Mouse (Mus musculus) right cerebral cortex, adult 2 months (tissue): ENCODE measurements around the gene 1700003E16Rik.

ENCODE experiments used
- DNase-seq, 2 experiments: peaks; one replicate each; pipeline ENCODE4 v3.0.0; 2021 to 2022; ENCODE audit warnings: low spot score in 2 of 2

The 1700003E16Rik gene

GRCm38 (mm10) chr6:83156259-83156684 is at the start of gene 1700003E16Rik, which contains the start of gene Wdr54:
TSS of gene 1700003E16Rik (plus strand) at chr6:83156404.
TSS of gene Wdr54 (minus strand) at chr6:83156397.
- DNase-seq, result peak; percentile 82 to 87

DNA sequence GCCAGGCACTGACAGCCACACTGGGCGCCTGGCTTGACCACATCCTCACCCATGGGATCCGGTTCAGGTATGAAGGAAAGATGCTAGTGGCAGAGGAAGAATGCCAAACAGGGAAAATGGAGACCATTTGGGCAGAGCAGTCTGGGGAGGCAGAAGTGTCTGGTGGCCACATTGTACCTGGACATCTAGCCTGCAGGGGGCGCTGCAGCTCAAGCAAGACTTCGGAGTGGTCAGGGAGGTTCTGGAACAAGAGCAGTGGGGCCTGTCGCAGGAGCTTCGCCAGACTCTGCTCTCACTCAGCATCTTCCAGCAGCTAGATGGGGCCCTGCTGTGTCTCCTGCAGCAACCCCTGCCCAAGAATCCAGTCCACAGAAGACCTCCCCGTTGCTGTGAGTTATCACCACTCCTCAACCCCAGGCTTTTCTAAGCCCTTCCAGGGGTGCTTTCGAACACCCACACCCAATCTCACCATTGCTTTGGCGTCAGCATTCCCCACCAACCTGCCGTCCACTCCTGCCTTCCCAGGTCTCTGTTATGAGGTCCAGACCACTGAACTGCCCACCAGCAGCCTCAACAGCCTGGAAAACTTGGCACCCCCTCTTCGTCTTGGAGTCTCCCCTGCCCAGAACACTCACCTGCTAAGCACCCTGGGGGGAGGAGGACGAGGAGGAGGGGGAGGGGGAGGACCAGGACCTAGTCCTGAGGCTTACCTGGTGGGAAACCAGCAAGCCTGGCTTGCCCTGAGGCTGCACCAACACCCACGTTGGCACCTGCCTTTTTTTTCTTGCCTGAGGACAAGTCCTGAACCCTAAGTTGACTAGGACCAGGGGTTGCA is 48.4 kb upstream of the 1700003E16Rik start:
- peak in 1 of 2 experiments; percentile 73 for DNase-seq

GRCm38 (mm10) chr6:83108762-83109668 is 47.2 kb upstream of the 1700003E16Rik start, which contains the start of gene Mrpl53:
TSS of gene Mrpl53 (plus strand) at chr6:83109040.
- DNase-seq, result peak; percentile 81 to 83

DNA sequence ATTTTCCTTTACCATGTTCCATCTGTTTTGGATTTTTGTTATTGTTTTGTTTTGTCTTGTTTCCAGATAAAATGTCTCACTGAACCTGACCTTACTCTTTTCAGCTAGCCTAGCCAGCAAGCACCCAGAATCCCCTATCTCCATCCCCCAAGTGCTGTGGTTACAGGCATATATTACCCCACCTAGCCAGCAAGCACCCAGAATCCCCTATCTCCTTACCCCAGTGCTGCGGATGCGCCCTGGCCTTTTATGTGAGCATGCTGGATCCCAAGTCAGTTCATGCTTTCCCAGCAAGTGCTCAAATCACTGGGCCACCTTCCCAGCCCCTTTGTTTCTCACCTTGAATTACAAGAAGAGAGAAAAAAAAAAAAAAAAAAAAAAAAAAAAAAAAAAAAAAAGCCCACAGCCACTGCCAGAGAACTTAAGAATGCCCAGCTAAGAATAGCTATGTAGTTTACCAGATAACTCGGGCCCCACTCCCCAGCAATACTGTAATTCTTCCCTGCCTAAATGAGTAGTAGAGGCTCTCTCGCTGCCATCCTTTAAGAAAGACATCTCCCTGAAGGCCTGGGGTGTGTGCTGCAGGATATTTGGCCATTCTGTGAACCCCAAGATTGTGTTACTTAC is 44.6 kb upstream of the 1700003E16Rik start:
- DNase-seq, result no peak

GRCm38 (mm10) chr6:83115011-83115671 is 41.1 kb upstream of the 1700003E16Rik start, which contains the start of gene Mogs:
TSS of gene Mogs (plus strand) at chr6:83115496.
- peak; percentile 92 to 93 for DNase-seq

DNA sequence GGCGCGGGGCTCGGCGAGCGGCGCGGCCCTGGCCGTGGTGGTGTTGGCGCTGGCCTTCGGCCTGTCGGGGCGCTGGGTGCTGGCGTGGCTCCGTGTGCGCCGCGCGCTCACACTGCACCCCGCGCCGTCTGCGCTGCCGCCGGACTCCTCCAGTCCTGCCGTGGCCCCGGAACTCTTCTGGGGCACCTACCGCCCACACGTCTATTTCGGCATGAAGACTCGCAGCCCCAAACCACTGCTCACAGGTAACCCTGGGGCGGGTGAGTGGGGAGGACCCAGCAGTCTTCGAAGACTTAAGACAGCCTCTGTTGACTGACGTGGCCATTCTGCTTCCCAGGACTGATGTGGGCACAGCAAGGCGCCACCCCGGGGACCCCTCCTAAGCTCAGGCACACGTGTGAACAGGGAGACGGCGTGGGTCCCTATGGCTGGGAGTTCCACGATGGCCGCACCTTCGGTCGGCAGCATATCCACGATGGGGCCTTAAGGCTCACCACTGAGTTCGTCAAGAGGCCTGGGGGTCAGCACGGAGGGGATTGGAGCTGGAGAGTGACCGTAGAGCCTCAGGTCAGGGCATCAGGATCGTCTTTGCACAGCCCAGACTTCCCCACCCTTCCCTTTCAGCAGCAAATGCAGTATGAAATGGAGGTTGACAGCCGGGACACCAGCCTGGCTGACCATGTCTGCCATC is 40.4 kb upstream of the 1700003E16Rik start:
- DNase-seq, result no peak

GRCm38 (mm10) chr6:83116373-83117164 is 39.6 kb upstream of the 1700003E16Rik start:
- DNase-seq, result no peak

GRCm38 (mm10) chr6:83117165-83117438 is 39.1 kb upstream of the 1700003E16Rik start:
- DNase-seq, result no peak

DNA sequence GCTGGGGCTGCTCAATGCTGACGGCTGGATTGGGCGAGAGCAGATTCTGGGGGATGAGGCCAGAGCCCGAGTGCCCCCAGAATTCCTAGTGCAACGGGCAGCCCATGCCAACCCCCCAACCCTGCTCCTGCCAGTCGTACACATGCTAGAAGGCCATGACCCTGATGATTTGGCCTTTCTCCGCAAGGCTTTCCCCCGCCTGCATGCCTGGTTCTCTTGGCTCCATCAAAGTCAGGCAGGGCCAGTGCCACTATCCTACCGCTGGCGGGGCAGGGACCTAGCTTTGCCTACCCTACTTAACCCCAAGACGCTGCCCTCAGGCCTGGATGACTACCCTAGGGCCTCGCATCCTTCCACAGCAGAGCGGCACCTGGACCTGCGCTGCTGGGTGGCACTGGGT is 38.6 kb upstream of the 1700003E16Rik start:
- no peak for DNase-seq

DNA sequence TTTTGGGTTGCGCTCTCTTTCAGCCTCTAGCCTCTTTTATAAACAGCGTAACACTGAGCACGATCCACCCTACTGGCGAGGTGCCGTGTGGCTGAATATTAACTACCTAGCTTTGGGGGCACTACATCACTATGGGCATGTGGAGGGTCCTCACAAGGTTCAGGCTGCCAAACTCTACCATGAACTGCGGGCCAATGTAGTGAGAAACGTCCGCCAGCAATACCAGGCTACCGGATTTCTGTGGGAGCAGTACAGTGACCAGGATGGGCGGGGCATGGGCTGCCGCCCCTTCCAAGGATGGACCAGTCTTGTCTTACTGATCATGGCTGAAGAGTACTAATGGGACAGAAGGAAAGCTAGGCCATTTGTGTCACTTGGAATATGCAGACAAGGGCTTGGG is 37.8 kb upstream of the 1700003E16Rik start:
- DNase-seq, result no peak

DNA sequence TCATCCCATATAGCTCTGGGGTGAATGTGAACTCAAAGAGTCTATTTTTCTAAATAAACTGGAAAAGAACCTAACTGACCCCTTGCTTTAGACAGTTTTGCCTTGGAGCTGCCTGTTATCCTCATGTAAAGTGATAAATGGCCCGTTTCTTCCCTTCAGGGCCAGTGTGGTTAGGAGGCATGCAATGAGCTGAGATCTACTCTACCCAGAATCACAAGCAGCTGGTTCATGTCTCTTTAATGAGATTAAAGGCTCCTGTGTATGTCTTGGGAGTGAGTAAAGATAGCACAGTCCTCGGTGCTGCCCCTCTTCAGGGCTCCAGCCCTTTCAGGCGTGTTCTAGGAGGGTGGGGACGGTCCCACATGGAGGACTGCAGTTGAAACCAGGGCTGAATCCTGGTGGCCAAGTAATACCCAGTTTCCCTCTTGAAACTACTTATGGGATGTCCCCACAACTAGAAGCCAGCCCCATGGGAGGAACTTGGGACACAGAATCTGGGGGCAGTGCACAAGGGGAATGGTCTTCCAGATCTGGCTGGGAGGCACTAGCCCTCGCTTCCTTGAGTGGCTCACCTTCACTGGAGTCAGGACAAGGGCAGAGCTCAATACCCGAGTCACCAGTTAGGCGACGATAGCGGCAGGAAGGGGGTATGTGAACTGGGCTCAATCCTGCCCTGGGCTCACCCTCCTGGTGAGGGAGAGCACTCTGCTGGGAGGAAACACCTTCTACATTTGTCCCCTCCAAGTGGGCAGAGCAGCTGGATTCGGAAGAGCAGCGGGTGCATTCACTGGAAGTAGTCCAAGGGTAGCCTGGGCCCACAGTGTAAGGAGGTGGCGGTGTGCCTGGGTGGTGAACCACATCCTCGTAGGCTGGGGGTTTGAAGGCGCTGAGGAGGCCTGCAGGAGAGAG is 37.1 kb upstream of the 1700003E16Rik start:
- no peak for DNase-seq

GRCm38 (mm10) chr6:83119734-83120051 is 36.5 kb upstream of the 1700003E16Rik start:
- no peak for DNase-seq

- peak; percentile 97 for DNase-seq
Observed at GRCm38 (mm10) chr6:83120930-83121862, 35.0 kb upstream of the 1700003E16Rik start, which contains the start of gene Wbp1. TSS of gene Wbp1 (minus strand) at chr6:83121559.

DNA sequence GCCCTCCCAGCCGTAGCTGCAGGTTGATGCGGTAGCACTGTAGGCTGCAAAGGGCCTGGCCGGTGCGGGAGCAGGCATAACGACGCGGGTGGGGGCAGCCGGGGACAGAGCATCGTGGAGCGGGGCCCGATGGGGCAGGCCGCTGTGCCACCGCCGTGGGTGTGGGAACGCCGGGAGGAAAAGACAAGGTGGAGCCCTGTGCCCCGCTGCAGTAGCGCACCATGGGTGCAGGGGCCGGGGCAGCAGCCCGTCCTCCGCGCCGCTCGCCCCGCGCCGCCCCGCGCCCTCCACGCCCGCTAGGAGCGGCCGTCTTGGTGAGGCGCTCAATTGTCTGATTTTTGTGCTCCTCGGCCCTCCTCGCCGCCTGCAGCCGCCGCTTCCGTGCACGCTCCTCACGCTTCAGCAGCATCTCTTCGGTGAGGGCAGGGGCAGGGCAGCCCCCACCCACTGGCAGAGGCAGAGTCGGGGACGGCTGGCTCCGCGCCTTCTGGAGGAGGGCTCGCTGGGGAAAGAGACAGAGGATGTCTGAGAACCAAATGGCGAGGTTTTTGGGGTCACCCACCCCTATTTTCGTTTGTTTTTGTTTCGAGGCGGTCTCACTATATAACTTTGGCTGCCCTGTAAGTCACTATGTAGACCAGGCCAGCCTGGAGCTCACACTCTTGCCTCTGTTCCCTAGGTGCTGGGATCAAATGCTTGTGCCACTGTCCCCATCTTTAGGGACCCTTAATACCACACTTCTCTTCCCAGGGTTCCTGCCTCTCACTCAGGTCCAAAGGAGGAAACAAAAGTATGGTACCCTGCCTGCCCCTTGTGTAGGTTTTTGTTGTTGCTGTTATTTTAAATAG is 34.1 kb upstream of the 1700003E16Rik start:
- DNase-seq, result peak; percentile 11 to 29

- DNase-seq, result no peak
Observed at GRCm38 (mm10) chr6:83122961-83123360, 33.2 kb upstream of the 1700003E16Rik start.

DNA sequence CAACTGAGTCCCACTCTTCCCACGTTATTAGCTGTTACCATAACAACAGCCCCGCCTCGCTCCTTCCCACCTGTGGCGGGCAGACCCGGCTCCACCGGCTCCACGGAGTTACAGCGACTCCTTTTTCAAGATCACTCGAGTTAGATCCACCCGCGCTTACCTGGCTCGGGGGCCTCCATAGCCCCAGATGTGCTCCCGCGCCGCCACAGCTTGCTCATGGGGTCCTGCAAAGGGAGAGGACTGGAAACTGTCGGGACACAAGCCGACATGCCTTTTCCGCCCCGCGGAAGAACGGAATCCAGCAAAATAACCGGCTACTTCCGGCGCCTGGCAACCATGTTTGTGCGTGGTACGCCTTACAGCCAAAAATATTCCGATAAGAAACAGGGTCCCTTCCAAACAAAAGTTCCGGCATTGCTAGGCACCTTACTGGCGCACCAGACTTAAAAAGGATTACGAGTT is 31.3 kb upstream of the 1700003E16Rik start:
- peak; percentile 89 to 90 for DNase-seq

- DNase-seq, result no peak
Observed at GRCm38 (mm10) chr6:83125331-83125730, 30.9 kb upstream of the 1700003E16Rik start, which contains the start of gene Ino80b. TSS of gene Ino80b (minus strand) at chr6:83125431.
